ENCODE assay signal across 7 mouse cellular contexts in the genomic region with DNA sequence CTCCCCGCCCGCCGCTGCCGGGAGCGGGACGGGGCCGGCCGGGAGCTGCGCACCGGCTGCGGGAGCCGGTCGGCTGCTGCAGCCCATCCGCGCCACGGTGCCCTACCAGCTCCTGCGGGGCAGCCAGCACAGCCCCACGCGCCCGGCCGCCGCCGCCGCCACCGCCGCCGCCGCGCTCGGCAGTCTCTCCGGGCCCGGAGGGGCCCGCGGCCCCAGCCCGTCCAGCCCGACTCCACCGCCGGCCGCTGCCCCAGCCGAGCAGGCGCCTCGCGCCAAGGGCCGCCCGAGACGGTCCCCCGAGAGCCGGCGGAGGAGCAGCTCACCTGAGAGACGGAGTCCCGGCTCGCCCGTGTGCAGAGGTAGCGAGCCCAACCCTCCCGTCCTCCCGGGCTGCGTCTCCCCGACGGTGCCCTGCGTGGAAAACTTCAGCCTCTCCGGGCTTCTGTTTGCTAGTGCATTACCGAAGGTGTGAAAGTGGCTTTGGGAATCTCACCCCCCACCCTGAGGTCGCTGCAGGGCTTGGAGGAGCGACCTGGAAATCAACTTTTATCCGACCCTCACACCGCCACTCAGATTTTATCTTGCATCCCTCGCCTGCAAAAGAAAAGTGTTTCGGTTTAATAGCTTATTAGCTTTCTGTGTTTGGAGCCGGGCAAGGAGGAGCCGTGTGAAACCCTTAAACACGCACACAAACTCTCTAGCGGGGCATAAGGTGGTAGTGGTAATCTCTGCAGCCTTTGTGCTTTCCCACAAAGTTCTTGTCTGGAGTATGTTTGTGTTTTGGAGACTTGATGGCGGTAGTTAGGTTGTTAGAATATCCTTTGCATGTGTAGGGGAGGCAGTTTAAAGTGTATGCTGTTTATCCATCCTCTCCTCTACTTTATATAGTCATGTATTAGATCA. TPM values are rescaled to one million over a fixed set of nuclear protein-coding genes. Genes with fewer than 3 reads are reported as not detected.
A peak's percentile ranks its signal among the peaks of the same experiment; 100 is the strongest.
DNase-seq lines count a peak whose midpoint lies in the region; ATAC-seq and TF ChIP-seq lines count a peak whose summit lies in the region.

No protein-coding gene starts in this region.

- H3K4me1 ChIP-seq in embryonic fibroblast, embryonic 13.5 days (ENCODE audit: control insufficient read depth, insufficient read depth, low read length): no peaks in the 10 kb centered on the region
- peaks cover 15% of the 10 kb centered on the region for H3K4me1 ChIP-seq in heart, embryonic 12.5 days (replicated peaks)
- peaks cover 24% of the 10 kb centered on the region for H3K4me1 ChIP-seq in kidney, embryonic 16.5 days (ENCODE audit: insufficient read depth, low read length)
- H3K4me1 ChIP-seq in small intestine, adult 2 months (ENCODE audit: control insufficient read depth, insufficient read depth, insufficient read length, low read length): peaks cover 5% of the 10 kb centered on the region; the same call in 1 of the 2 replicates

- DNase-seq in ES-CJ7 (ENCODE audit: low read depth, low spot score): peak; percentile 29
- peak; percentile 40 for DNase-seq in adrenal gland, postnatal 25 days
- peak; percentile 31 for DNase-seq in lung, postnatal 14 days

- H3K4me2 ChIP-seq in heart, embryonic 12.5 days: peak overlapping the region; percentile 81
- peak overlapping the region; percentile 78 for H3K4me2 ChIP-seq in kidney, embryonic 16.5 days (replicated peaks; ENCODE audit: low read depth, low read length)

- WGBS in heart, embryonic 12.5 days: under 1% methylated on average over 63 of the region's 73 CpGs
- WGBS in kidney, embryonic 16.5 days: under 1% methylated on average over 59 of the region's 73 CpGs
- 2% methylated on average over 68 of the region's 73 CpGs for WGBS in small intestine, adult 2 months

- H3K27ac ChIP-seq in embryonic fibroblast, embryonic 13.5 days (ENCODE audit: insufficient read depth, low read length): peak overlapping the region; percentile 22; the same call in 1 of the 2 replicates
- peak overlapping the region; percentile 99 for H3K27ac ChIP-seq in heart, embryonic 12.5 days (ENCODE audit: poor library complexity, severe bottlenecking)
- peak overlapping the region; percentile 99 for H3K27ac ChIP-seq in kidney, embryonic 16.5 days (ENCODE audit: low read length)
- H3K27ac ChIP-seq in small intestine, adult 2 months (ENCODE audit: insufficient read depth, low read depth, low read length): peak overlapping the region; percentile 73

- no peaks in the 10 kb centered on the region for H3K36me3 ChIP-seq in heart, embryonic 12.5 days
- no peaks in the 10 kb centered on the region for H3K36me3 ChIP-seq in kidney, embryonic 16.5 days (ENCODE audit: insufficient read depth, low read length)
- no peaks in the 10 kb centered on the region for H3K36me3 ChIP-seq in small intestine, adult 2 months (ENCODE audit: control insufficient read depth, insufficient read depth, low read length)

- peak; percentile 8 for ATAC-seq in heart, embryonic 12.5 days (ENCODE audit: insufficient number of reproducible peaks, low FRiP score)
- no peak for ATAC-seq in kidney, embryonic 16.5 days (ENCODE audit: low FRiP score, low TSS enrichment)

- H3K27me3 ChIP-seq in heart, embryonic 12.5 days (replicated peaks): no peaks in the 10 kb centered on the region
- H3K27me3 ChIP-seq in kidney, embryonic 16.5 days (ENCODE audit: insufficient read depth, low read length): no peaks in the 10 kb centered on the region
- no peaks in the 10 kb centered on the region for H3K27me3 ChIP-seq in small intestine, adult 2 months (ENCODE audit: control insufficient read depth, insufficient read depth, low read length)

- TF ChIP-seq CTCF in embryonic fibroblast, embryonic 13.5 days (IDR thresholded peaks at IDR 0.05; ENCODE audit: borderline replicate concordance, insufficient read depth, low read length): no peak
- TF ChIP-seq CTCF in small intestine, adult 2 months (IDR thresholded peaks at IDR 0.05; ENCODE audit: extremely low read depth, insufficient read length, insufficient replicate concordance, low read depth, low read length): no peak

- H3K4me3 ChIP-seq in embryonic fibroblast, embryonic 13.5 days (ENCODE audit: insufficient read depth, low read length): peak overlapping the region; percentile 83
- H3K4me3 ChIP-seq in heart, embryonic 12.5 days: peak overlapping the region; percentile 93
- H3K4me3 ChIP-seq in kidney, embryonic 16.5 days (ENCODE audit: low read length): peak overlapping the region; percentile 91
- H3K4me3 ChIP-seq in small intestine, adult 2 months (ENCODE audit: low read depth, low read length): peak overlapping the region; percentile 84

- H3K9ac ChIP-seq in heart, embryonic 12.5 days: peak overlapping the region; percentile 99
- H3K9ac ChIP-seq in kidney, embryonic 16.5 days (replicated peaks; ENCODE audit: low read length): peak overlapping the region; percentile 98

- no peak for TF ChIP-seq POLR2A in embryonic fibroblast, embryonic 13.5 days (IDR thresholded peaks at IDR 0.05; ENCODE audit: low read depth, low read length)
- TF ChIP-seq POLR2A in small intestine, adult 2 months (IDR thresholded peaks at IDR 0.05; ENCODE audit: low read depth, low read length): no peak; the same call in 1 of the 2 replicates

- no peaks in the 10 kb centered on the region for H3K9me3 ChIP-seq in heart, embryonic 12.5 days (replicated peaks)
- H3K9me3 ChIP-seq in kidney, embryonic 16.5 days (ENCODE audit: low read length): no peaks in the 10 kb centered on the region

RNA-seq across cellular contexts. Expression of a gene that starts 0.8 kb away (rescaled TPM):
- 25.2 and 29.4 TPM in 2 replicates for total RNA-seq in adrenal gland, postnatal 25 days (2021)
- polyA plus RNA-seq in embryonic fibroblast, embryonic 13.5 days (2011; ENCODE audit: insufficient read length, low read depth, missing spikeins): 1.9 and 3.9 TPM in 2 replicates
- 8.2 and 10.2 TPM in 2 replicates for polyA plus RNA-seq in heart, embryonic 12.5 days (2016; fragmentation: Nextera tagmentation; extraction: Ambion mirVana)
- polyA plus RNA-seq in kidney, embryonic 16.5 days (2015; fragmentation: Nextera tagmentation; extraction: Ambion mirVana): 6.3 and 7.9 TPM in 2 replicates
- polyA plus RNA-seq in small intestine, adult 2 months (2012; rRNA removed): 3.2 and 3.5 TPM in 2 replicates

Comparison
In these comparisons a context has a peak if more than half of its experiments do, and no peak if none do; other contexts are left out.
1. H3K27ac ChIP-seq: peak in every context shown above with its lines; median percentile 99 in heart, embryonic 12.5 days; 99 in kidney, embryonic 16.5 days; 73 in small intestine, adult 2 months; 22 in embryonic fibroblast, embryonic 13.5 days.